Mouse (Mus musculus) bone marrow, adult 2 months (tissue): ENCODE measurements around the gene Tdrd9. TPM values are rescaled to one million over a fixed set of nuclear protein-coding genes. Genes with fewer than 3 reads are reported as not detected.
"Not testable (repeated sequence)": the region's sequence is repeated elsewhere in the genome, so short reads cannot be mapped to it uniquely, and the experiment has no call there.

Experiments
- H3K27ac ChIP-seq: fragments of 200-500 bp; 2 replicates; pipeline ENCODE4 v1.5.1; 2012; ENCODE audit warnings: low read depth, mild to moderate bottlenecking, control low read depth, inconsistent platforms, low read length; ENCODE audit not compliant: control insufficient read depth, poor library complexity, insufficient read depth
- H3K4me1 ChIP-seq: fragments of 200-500 bp; 2 replicates; pipeline ENCODE4 v1.6.1; 2011; ENCODE audit warnings: low read length; ENCODE audit not compliant: control insufficient read depth, insufficient read depth
- H3K4me3 ChIP-seq: fragments of 200-500 bp; replicated peaks from 2 replicates; pipeline ENCODE3; 2011; ENCODE audit warnings: mild to moderate bottlenecking, low read depth, low read length, control low read depth; ENCODE audit not compliant: control insufficient read depth
- CTCF ChIP-seq: fragments of 200-500 bp; IDR thresholded peaks from 2 replicates; pipeline ENCODE4 v1.5.1; 2011; ENCODE audit warnings: low read length, control low read depth; ENCODE audit not compliant: control insufficient read depth, insufficient read depth
- POLR2A ChIP-seq: fragments of 200-500 bp; IDR thresholded peaks from 2 replicates; pipeline ENCODE4 v1.6.1; 2011; ENCODE audit warnings: low read depth, mild to moderate bottlenecking, control low read depth, low read length, borderline replicate concordance; ENCODE audit not compliant: control insufficient read depth
- WGBS: fragments of 180-500 bp; shearing (Covaris S2); methylation state at CpG from one replicate; pipeline ENCODE4 v1.1.7; 2018; 5-methylcytosine and 5-hydroxymethylcytosine counted together
- polyA plus RNA-seq: library from polyadenylated mRNA; stranded (reverse); fragments of >200 nt; gene quantifications from 2 replicates; pipeline ENCODE4 v1.2.4, GENCODE M21; 2011; ENCODE audit warnings: low replicate concordance; ENCODE audit not compliant: missing spikeins, insufficient read depth, insufficient read length

The Tdrd9 gene
- polyA plus RNA-seq, 1 experiment, result not detected

GRCm38 (mm10) chr12:112033409-112033975 lies 62.1 kb downstream of the Tdrd9 start:
- Histone ChIP-seq H3K27ac (no peak overlapping the region), H3K4me3 (no peak overlapping the region), H3K4me1 (no peaks in the 10 kb centered on the region)
- WGBS, result 63% methylated on average over 10 of the region's 10 CpGs
- TF ChIP-seq CTCF, result no peak
- TF ChIP-seq POLR2A, result no peak

- WGBS, result 75% methylated on average over 6 of the region's 6 CpGs
- H3K4me3 ChIP-seq, H3K4me1 ChIP-seq, H3K27ac ChIP-seq: not testable (repeated sequence)
These were observed 64.2 kb downstream of the Tdrd9 start for GRCm38 (mm10) chr12:112035341-112036100.

GRCm38 (mm10) chr12:112038441-112038840 lies 67.1 kb downstream of the Tdrd9 start:
- TF ChIP-seq CTCF, result no peak
- no peak for TF ChIP-seq POLR2A
- 85% methylated on average over 10 of the region's 10 CpGs for WGBS

GRCm38 (mm10) chr12:112039169-112039568 lies 67.8 kb downstream of the Tdrd9 start:
- Histone ChIP-seq H3K4me3 (no peak overlapping the region), H3K27ac (no peak overlapping the region), H3K4me1 (no peaks in the 10 kb centered on the region)
- WGBS, result 87% methylated on average over 10 of the region's 10 CpGs
- TF ChIP-seq POLR2A, result no peak

More at GRCm38 (mm10) chr12:112038441-112038840, 67.1 kb downstream of the Tdrd9 start:
- H3K4me3 ChIP-seq, result no peak overlapping the region
- H3K4me1 ChIP-seq, result no peaks in the 10 kb centered on the region
- H3K27ac ChIP-seq, result no peak overlapping the region

- TF ChIP-seq POLR2A, result no peak
- WGBS, result 85% methylated on average over 14 of the region's 14 CpGs
- H3K4me3 ChIP-seq, result no peak overlapping the region
- H3K4me1 ChIP-seq, result no peaks in the 10 kb centered on the region
- H3K27ac ChIP-seq, result no peak overlapping the region
These were observed 71.3 kb downstream of the Tdrd9 start for GRCm38 (mm10) chr12:112042681-112043080.

GRCm38 (mm10) chr12:112077651-112078050 lies 106.3 kb downstream of the Tdrd9 start:
- no peaks in the 10 kb centered on the region for H3K4me1 ChIP-seq
- peak; percentile 74 for TF ChIP-seq CTCF
- TF ChIP-seq POLR2A, result no peak
- H3K4me3 ChIP-seq, result no peak overlapping the region
- WGBS, result 6% methylated on average over 6 of the region's 6 CpGs
- no peak overlapping the region for H3K27ac ChIP-seq

GRCm38 (mm10) chr12:112079911-112080310 lies 108.6 kb downstream of the Tdrd9 start:
- WGBS, result 60% methylated on average over 8 of the region's 8 CpGs
- TF ChIP-seq POLR2A (no peak), CTCF (no peak)

GRCm38 (mm10) chr12:112080911-112081310 lies 109.6 kb downstream of the Tdrd9 start:
- TF ChIP-seq CTCF, result no peak
- TF ChIP-seq POLR2A, result no peak

More at GRCm38 (mm10) chr12:112079911-112080310, 108.6 kb downstream of the Tdrd9 start:
- H3K4me1 ChIP-seq, result no peaks in the 10 kb centered on the region
- H3K27ac ChIP-seq, result no peak overlapping the region
- H3K4me3 ChIP-seq, result no peak overlapping the region

GRCm38 (mm10) chr12:112082241-112082640 lies 110.9 kb downstream of the Tdrd9 start:
- TF ChIP-seq CTCF, result no peak
- TF ChIP-seq POLR2A, result no peak
- no peak overlapping the region for H3K27ac ChIP-seq
- H3K4me3 ChIP-seq, result no peak overlapping the region
- no peaks in the 10 kb centered on the region for H3K4me1 ChIP-seq
- 66% methylated on average over 1 of the region's 1 CpGs for WGBS

More at GRCm38 (mm10) chr12:112080911-112081310, 109.6 kb downstream of the Tdrd9 start:
- Histone ChIP-seq H3K4me1 (no peaks in the 10 kb centered on the region), H3K4me3 (no peak overlapping the region), H3K27ac (no peak overlapping the region)
- WGBS, result 84% methylated on average over 4 of the region's 4 CpGs

- no peak for TF ChIP-seq POLR2A
- no peak for TF ChIP-seq CTCF
- no peak overlapping the region for H3K27ac ChIP-seq
- 88% methylated on average over 3 of the region's 3 CpGs for WGBS
- H3K4me3 ChIP-seq, result no peak overlapping the region
- H3K4me1 ChIP-seq, result no peaks in the 10 kb centered on the region
These were observed 114.9 kb downstream of the Tdrd9 start for GRCm38 (mm10) chr12:112086250-112086649.
